Mouse (Mus musculus) midbrain, embryonic 15.5 days (tissue): Measurements from ENCODE around the gene Tmco1. TPM values are rescaled to one million over a fixed set of nuclear protein-coding genes. Genes with fewer than 3 reads are reported as not detected.

Experiments
- ATAC-seq: fragments of 200-750 bp; cut with Nextera tagmentation; replicated peaks from 2 replicates; pipeline ENCODE4 v1.8.0; 2017; ENCODE audit warnings: moderate TSS enrichment
- H3K27ac ChIP-seq: fragments of 300-500 bp; sonication (generic); 2 replicates; pipeline ENCODE4 v1.5.1; 2015; ENCODE audit warnings: mild to moderate bottlenecking, inconsistent platforms
- H3K27me3 ChIP-seq: fragments of 300-500 bp; sonication (generic); replicated peaks from 2 replicates; pipeline ENCODE4 v1.6.1; 2015; ENCODE audit warnings: inconsistent platforms
- H3K36me3 ChIP-seq: fragments of 300-500 bp; sonication (generic); replicated peaks from 2 replicates; pipeline ENCODE4 v1.6.1; 2015; ENCODE audit warnings: inconsistent platforms
- H3K4me1 ChIP-seq: fragments of 300-500 bp; sonication (generic); 2 replicates; pipeline ENCODE4 v1.6.1; 2015; ENCODE audit warnings: inconsistent platforms
- H3K4me2 ChIP-seq: fragments of 300-500 bp; sonication (generic); 2 replicates; pipeline ENCODE4 v1.6.1; 2015; ENCODE audit warnings: inconsistent platforms, mild to moderate bottlenecking, moderate library complexity
- H3K4me3 ChIP-seq: fragments of 300-500 bp; sonication (generic); 2 replicates; pipeline ENCODE4 v1.5.1; 2015; ENCODE audit warnings: mild to moderate bottlenecking, inconsistent platforms
- H3K9ac ChIP-seq: fragments of 300-500 bp; sonication (generic); 2 replicates; pipeline ENCODE4 v1.6.1; 2015; ENCODE audit warnings: mild to moderate bottlenecking, inconsistent platforms
- H3K9me3 ChIP-seq: fragments of 300-500 bp; sonication (generic); 2 replicates; pipeline ENCODE4 v1.6.1; 2016; ENCODE audit warnings: inconsistent platforms
- WGBS: fragments of 180-500 bp; shearing (Covaris S2); methylation state at CpG from one replicate; pipeline ENCODE4 v1.1.7; 2015; ENCODE audit warnings: mixed read lengths; 5-methylcytosine and 5-hydroxymethylcytosine counted together
- polyA plus RNA-seq: library from polyadenylated mRNA; unstranded; fragments of >200 nt; fragmentation: Nextera tagmentation; extraction: Ambion mirVana; gene quantifications from 2 replicates; pipeline ENCODE4 v1.2.1, GENCODE M21; 2015

Gene Tmco1
- polyA plus RNA-seq, 1 experiment from 2014 or later = 70.6 TPM

DNA sequence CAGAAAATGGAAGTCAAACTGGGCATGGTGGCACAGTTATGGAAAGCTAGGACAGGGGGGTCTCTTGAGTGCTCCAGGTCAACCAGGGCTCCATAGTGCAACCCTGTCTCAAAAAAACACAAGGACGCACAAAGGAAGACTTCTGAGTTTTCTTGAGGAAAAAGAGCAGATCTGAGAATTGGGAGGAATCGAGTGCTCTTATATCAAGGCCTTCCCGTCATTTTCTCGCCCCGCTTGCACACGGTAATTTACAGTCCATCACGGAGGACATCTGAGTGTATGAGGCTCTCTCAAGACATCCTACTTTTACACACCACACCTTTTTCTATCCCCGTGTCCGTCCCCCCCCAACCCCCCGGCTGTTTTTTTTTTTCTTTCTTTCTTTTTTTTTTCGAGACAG is 504 bp upstream of the Tmco1 start:
- H3K9ac ChIP-seq = no peak overlapping the region
- no peaks in the 10 kb centered on the region for H3K27me3 ChIP-seq
- WGBS = 68% methylated on average over 11 of the region's 11 CpGs
- no peak; the same call in 1 of the 2 replicates for ATAC-seq
- peak overlapping the region; percentile 76 for H3K4me3 ChIP-seq
- H3K4me1 ChIP-seq = peaks cover 9% of the 10 kb centered on the region
- H3K4me2 ChIP-seq = peak overlapping the region; percentile 75
- H3K27ac ChIP-seq = peak overlapping the region; percentile 34; the same call in 1 of the 2 replicates
- no peaks in the 10 kb centered on the region; the same call in 1 of the 2 replicates for H3K36me3 ChIP-seq
- H3K9me3 ChIP-seq = no peaks in the 10 kb centered on the region

DNA sequence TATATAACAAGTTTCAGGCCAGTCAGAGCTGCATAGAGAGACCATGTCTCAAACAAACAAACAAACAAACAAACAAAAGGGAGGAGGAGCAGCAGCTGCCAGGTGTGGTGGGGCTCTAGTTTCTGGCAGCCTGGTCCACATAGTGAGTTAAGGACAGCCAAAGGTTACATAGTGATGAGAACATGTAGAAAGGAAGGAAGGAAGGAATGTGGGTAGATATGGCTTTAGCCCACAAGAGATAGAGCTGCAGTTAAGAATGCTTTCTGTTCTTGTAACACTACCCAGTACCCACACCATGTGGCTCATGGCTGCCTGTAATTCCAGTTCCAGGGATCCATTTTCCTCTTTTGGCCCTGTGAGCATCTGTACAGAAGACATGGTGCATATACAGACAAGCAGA is 4.2 kb downstream of the Tmco1 start:
- peaks cover 9% of the 10 kb centered on the region for H3K4me1 ChIP-seq
- no peak for ATAC-seq
- H3K27ac ChIP-seq = no peak overlapping the region
- H3K9me3 ChIP-seq = no peaks in the 10 kb centered on the region
- no peaks in the 10 kb centered on the region for H3K27me3 ChIP-seq
- H3K4me3 ChIP-seq = no peak overlapping the region
- H3K36me3 ChIP-seq = peaks cover 10% of the 10 kb centered on the region; the same call in 1 of the 2 replicates
- H3K4me2 ChIP-seq = no peak overlapping the region
- H3K9ac ChIP-seq = no peak overlapping the region

DNA sequence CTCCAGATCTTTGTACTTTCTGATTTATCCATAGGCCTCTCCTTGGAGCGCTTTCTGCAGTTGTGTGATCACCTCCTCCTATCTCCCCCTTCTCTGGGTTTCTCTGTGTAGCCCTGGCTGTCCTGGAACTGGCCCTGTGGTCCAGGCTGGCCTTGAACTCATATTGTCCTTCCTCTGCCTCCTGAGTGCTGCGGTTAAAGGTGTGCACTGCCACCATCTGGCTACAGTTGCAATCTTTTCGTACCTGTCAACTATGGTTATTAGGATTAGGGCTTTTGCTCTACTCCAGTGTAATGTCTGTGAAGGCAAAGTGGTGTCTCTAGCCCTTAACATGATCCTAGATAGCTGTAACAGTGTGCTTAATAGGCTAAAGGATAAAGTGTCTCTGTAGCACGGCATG is 5.0 kb downstream of the Tmco1 start:
- Histone ChIP-seq H3K4me1 (peaks cover 5% of the 10 kb centered on the region), H3K9ac (no peak overlapping the region), H3K36me3 (peaks cover 15% of the 10 kb centered on the region; the same call in 1 of the 2 replicates), H3K27me3 (no peaks in the 10 kb centered on the region), H3K27ac (no peak overlapping the region), H3K4me2 (no peak overlapping the region), H3K4me3 (no peak overlapping the region), H3K9me3 (no peaks in the 10 kb centered on the region)
- ATAC-seq = no peak
- WGBS = 83% methylated on average over 4 of the region's 4 CpGs

DNA sequence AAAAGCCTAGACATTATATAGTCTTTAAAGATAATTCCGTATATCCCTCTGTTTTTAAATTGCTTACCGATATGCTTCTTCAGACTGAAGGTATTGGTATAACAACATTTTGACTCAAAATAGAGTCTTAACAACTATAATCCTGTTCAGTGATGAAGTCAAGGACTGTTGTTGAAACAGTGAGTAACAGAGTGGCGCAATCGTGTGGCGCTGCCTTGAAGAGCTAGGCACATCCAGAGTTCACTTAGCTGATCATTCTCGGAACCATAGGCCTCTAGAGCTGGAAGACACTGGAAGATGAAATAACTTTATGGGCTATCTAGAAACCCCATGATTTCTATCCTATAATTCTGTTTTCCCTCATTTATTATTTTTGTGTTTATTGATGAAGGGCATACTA is 13.5 kb downstream of the Tmco1 start:
- H3K36me3 ChIP-seq = peaks cover 59% of the 10 kb centered on the region
- 97% methylated on average over 6 of the region's 6 CpGs for WGBS

DNA sequence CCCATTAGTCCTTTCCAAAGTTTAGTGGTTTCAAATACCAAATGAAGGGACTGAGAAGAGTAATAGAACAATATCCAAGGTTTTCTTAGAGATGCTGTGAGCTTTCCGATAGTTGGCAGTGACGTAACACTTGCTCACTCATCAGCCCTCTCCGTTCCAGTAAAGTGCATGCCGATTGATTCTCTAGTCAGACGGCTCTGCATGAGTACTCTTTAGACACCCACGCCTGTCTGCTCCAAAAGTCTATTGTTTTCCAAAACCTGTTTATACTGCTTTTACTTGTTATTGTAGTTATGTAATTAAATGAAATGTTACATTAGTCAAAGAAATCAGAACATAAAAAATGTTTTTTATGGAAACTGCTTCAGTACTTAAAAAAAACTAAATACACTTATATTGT is 20.6 kb downstream of the Tmco1 start:
- H3K4me2 ChIP-seq = no peak overlapping the region
- H3K4me1 ChIP-seq = no peaks in the 10 kb centered on the region
- H3K36me3 ChIP-seq = peaks cover 34% of the 10 kb centered on the region
- no peak overlapping the region for H3K9ac ChIP-seq
- no peak for ATAC-seq
- H3K9me3 ChIP-seq = no peaks in the 10 kb centered on the region
- no peak overlapping the region for H3K4me3 ChIP-seq
- H3K27me3 ChIP-seq = no peaks in the 10 kb centered on the region
- 87% methylated on average over 6 of the region's 6 CpGs for WGBS
- H3K27ac ChIP-seq = no peak overlapping the region

More for the DNA sequence above, 13.5 kb downstream of the Tmco1 start:
- H3K27ac ChIP-seq = no peak overlapping the region
- H3K4me1 ChIP-seq = no peaks in the 10 kb centered on the region
- no peak for ATAC-seq
- no peak overlapping the region for H3K4me2 ChIP-seq
- no peaks in the 10 kb centered on the region for H3K27me3 ChIP-seq
- no peak overlapping the region for H3K9ac ChIP-seq
- H3K4me3 ChIP-seq = no peak overlapping the region
- H3K9me3 ChIP-seq = no peaks in the 10 kb centered on the region

DNA sequence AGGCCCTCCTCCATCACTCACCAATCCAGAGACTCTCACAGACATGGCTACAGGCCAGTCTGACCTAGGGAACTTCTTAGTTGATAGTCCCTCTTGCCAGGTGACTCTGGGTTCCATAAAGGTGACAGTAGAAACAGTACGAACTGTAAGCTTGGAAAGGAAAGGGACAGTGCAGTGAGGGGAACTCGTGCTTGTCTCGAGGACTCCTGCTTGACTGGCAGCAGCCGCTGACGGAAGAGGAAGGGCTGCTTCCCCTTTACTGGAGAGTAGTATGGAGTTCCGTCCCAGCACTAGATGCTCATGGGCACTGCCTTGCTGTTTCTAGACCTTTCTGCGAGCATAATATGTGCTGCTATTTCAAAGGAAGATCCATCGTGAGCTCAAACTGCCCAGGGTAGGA is 22.9 kb downstream of the Tmco1 start:
- ATAC-seq = no peak
- Histone ChIP-seq H3K36me3 (peaks cover 29% of the 10 kb centered on the region), H3K4me3 (no peak overlapping the region), H3K27ac (no peak overlapping the region), H3K9ac (no peak overlapping the region), H3K4me2 (no peak overlapping the region), H3K27me3 (no peaks in the 10 kb centered on the region), H3K4me1 (no peaks in the 10 kb centered on the region), H3K9me3 (no peaks in the 10 kb centered on the region)
- WGBS = 93% methylated on average over 8 of the region's 8 CpGs

DNA sequence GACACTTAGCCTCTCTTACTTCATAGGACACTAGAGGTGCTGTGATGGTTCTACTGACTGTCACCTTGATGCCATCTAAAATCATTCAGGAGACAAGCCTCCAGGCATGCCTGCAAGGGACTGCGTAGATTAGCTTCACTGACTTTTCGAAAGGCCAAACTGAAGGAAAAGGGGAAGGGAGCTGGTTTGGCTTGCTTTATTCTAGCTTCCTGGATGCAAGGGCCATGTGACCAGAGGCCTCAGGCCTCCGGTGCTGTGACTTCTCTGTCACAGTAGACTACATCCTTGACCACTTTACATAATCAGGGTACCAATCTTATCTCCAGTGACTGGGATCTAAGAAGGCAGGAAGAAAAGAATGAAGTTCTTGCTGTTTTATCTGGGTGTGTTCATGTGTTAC is 28.2 kb downstream of the Tmco1 start:
- Histone ChIP-seq H3K4me1 (peaks cover 8% of the 10 kb centered on the region; the same call in 1 of the 2 replicates), H3K27ac (no peak overlapping the region), H3K9ac (no peak overlapping the region), H3K27me3 (peaks cover 4% of the 10 kb centered on the region), H3K4me3 (no peak overlapping the region), H3K9me3 (no peaks in the 10 kb centered on the region), H3K4me2 (no peak overlapping the region), H3K36me3 (0 out of 2 replicates have a peak, but pooled peaks cover 8% of the 10 kb centered on the region)
- no peak for ATAC-seq
- WGBS = 87% methylated on average over 3 of the region's 3 CpGs

DNA sequence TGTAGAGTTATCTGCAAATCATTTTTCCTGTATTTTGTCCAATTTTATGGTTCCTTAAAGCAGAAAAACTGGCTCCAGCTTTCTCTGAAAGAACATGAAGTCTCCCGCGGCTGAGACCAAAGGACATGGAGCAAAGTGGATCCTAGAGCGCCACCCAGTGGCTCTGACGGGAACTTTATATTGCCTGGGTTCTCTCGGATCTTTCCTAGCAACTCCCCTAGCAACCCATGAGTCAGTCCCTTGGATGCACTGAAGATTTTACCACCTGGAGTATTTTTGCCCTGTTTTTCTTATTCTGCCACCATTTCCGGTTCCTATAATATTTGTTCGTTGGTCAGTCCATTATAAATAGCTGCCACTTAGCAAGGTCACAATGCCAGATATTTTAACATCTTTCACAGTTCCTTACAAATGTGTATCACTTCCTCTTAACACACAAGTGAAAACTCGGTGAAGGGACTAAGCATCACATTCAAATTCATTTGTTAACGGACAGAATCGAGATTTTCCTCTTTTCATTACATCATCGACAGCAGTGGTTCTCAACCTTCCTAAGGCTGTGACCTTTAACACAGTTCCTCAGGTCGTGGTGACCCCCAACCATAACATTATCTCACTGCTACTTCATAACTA is 29.4 kb downstream of the Tmco1 start:
- H3K4me2 ChIP-seq = no peak overlapping the region
- H3K4me3 ChIP-seq = no peak overlapping the region
- peaks cover 8% of the 10 kb centered on the region; the same call in 1 of the 2 replicates for H3K4me1 ChIP-seq
- no peak for ATAC-seq
- H3K27ac ChIP-seq = no peak overlapping the region
- WGBS = 23% methylated on average over 12 of the region's 12 CpGs
- 0 out of 2 replicates have a peak, but pooled peaks cover 4% of the 10 kb centered on the region for H3K36me3 ChIP-seq
- peaks cover 6% of the 10 kb centered on the region for H3K27me3 ChIP-seq
- H3K9ac ChIP-seq = no peak overlapping the region
- H3K9me3 ChIP-seq = no peaks in the 10 kb centered on the region

DNA sequence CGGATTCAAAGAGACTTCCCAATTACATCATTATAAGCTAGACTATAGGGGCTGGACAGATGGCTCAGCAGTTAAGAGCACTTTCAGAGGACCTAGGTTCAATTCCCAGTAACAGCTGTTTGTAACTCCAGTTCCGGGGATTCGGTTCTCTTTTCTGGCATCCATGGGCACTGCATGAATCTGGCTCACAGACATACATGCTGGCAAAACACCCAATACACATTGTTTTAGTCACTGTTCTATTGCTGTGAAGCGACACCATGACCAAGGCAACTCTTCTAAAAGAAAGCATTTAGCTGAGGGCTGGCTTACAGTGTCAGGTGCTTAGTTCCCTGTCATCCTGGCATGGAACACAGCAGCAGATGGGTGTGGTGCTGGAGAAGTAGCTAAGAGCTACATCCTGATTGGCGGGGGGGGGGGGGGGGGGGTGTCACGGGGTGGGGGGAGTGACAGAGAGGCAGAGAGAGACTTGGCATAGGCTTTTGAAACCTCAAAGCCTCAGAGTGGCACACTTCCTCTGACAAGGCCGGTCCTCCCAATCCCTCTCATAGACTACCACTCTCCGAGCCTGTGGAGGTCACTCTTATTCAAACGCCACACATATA is 31.1 kb downstream of the Tmco1 start:
- WGBS = 71% methylated on average over 8 of the region's 9 CpGs
- Histone ChIP-seq H3K9me3 (no peaks in the 10 kb centered on the region), H3K4me2 (no peak overlapping the region), H3K4me3 (no peak overlapping the region), H3K27ac (no peak overlapping the region), H3K36me3 (no peaks in the 10 kb centered on the region), H3K9ac (no peak overlapping the region), H3K27me3 (peaks cover 6% of the 10 kb centered on the region), H3K4me1 (peaks cover 8% of the 10 kb centered on the region; the same call in 1 of the 2 replicates)
- no peak for ATAC-seq

DNA sequence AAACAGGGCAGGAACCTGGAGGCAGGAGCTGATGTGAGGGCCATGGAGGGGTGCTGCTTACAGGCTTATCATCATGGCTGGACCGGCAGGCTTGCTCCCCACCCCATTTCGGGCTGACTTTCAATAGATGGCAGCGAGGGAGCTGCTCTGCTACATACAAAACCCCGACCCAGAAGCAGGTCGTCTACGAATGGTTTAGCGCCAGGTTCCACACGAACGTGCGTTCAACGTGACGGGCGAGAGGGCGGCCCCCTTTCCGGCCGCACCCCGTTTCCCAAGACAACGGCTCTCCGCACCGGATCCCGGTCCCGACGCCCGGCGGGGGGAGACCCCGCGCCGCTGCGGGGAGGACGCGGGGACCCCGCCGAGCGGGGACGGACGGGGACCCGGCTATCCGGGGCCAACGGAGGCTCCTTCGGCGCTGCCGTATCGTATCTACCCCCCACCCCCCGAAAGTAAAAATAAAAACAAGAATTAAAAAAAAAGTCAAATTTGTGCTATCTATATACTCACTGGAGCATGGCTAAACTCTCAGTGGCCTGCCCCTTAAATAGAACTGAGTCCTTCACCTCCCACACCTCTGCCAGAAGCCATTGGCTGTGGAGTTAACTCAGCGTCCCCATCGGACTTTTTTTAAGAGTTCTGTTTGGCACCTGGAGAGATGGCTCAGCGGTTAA is 32.1 kb downstream of the Tmco1 start:
- WGBS = 2% methylated on average over 47 of the region's 47 CpGs
- Histone ChIP-seq H3K36me3 (no peaks in the 10 kb centered on the region), H3K9ac (peak overlapping the region; percentile 43), H3K27me3 (peaks cover 6% of the 10 kb centered on the region), H3K4me3 (peak overlapping the region; percentile 44), H3K9me3 (no peaks in the 10 kb centered on the region), H3K4me1 (peaks cover 8% of the 10 kb centered on the region; the same call in 1 of the 2 replicates), H3K27ac (no peak overlapping the region), H3K4me2 (peak overlapping the region; percentile 82)
- ATAC-seq = peak; percentile 62

DNA sequence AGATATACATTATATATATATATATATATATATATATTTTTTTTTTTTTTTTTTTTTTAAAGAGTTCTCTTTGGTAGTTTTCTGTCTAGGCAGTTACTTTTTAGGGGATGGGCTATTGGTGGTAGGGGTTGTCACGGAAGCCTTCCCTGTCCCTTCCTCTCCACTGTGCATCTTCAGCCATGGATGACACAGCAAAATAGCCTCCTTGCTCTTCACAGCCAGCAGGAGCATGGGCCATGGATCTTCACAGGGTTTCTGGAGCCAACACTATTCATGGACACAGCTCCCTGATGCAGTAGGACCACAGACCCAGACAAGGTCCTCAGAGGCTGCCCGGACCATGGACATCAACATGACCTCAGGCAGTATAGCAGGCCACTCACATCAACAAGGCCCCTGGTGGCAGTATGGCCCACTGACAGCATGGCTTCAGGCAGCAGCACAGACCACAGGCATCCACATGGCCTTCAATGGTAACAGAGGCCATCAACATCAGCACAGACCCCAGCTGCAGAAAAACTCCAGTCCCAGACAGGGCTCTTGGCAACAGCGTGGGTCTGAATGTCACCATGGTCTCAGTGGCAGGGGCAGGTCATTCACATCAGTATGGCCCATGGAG is 32.8 kb downstream of the Tmco1 start:
- ATAC-seq = 0 out of 2 replicates have a peak, but pooled peaks have one; percentile 38
- Histone ChIP-seq H3K27ac (no peak overlapping the region), H3K4me1 (peaks cover 8% of the 10 kb centered on the region; the same call in 1 of the 2 replicates), H3K27me3 (peaks cover 6% of the 10 kb centered on the region), H3K36me3 (no peaks in the 10 kb centered on the region), H3K9me3 (no peaks in the 10 kb centered on the region), H3K9ac (no peak overlapping the region), H3K4me2 (no peak overlapping the region; the same call in 1 of the 2 replicates), H3K4me3 (no peak overlapping the region)
- WGBS = 94% methylated on average over 3 of the region's 3 CpGs

DNA sequence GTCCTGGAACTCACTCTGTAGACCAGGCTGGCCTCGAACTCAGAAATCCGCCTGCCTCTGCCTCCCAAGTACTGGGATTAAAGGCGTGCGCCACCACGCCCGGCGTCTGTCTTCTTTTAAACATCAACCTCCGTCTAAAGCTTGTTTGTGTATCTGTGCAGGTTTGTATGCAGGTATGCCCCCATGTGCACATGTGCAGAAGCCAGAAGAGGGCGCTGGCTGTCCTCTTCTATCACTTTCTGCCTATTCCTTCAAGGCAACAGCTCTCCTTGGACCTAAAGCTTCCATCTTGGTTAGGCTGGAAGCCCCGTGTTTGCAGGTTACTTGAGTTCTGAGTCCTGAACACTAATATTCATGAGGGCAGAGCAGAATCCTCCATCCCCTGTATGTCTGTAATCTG is 34.7 kb downstream of the Tmco1 start:
- Histone ChIP-seq H3K27me3 (peaks cover 6% of the 10 kb centered on the region), H3K4me3 (no peak overlapping the region), H3K36me3 (no peaks in the 10 kb centered on the region), H3K4me1 (peaks cover 8% of the 10 kb centered on the region; the same call in 1 of the 2 replicates), H3K4me2 (no peak overlapping the region), H3K9me3 (no peaks in the 10 kb centered on the region), H3K27ac (no peak overlapping the region), H3K9ac (no peak overlapping the region)
- ATAC-seq = no peak
- 93% methylated on average over 10 of the region's 10 CpGs for WGBS
